Mouse (Mus musculus): ENCODE measurements at regions not wholly inside any gene's neighbourhood (a gene's known extent, or its start where the extent isn't known, plus 50 kb on each side); places are given as distances from the start of the nearest gene placed in this dataset.
"Not testable (repeated sequence)": the region's sequence is repeated elsewhere in the genome, so short reads cannot be mapped to it uniquely, and the experiment has no call there.

DNA sequence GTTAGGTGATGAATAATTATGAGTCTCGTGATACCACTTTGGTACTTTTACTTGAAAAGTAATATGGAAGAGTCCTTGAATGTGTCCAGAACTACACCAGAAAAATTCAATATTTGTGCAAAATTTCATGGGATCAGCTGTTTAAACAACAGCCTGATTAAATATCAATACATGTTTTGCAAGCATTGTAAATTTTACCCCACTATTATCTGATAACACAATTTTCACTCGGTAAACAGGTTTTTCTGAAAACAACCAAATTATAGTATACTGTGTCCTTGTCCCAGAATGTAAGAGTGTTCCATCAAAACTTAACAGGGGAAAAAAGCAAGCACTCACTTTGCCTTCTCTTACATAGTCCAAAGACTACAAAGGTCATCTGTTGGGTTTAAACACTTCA lies 343.1 kb upstream of the Fign start:
- no peak for DNase-seq

DNA sequence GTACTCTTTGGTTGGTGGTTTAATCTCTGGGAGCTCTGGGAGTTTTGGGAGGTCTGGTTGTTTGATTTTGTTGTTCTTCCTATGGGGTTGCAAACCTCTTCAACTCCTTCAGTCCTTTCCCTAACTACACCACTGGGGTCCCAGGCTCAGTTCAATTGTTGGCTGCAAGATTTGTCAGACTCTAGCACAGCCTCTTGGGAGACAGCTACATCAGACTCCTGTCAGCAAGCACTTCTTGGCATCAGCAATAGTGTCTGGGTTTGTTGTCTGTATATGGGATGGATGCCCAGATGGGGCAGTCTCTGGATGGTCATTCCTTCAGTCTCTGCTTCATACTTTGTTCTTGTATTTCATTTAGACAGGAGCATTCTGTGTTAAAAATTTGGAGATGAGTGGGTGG lies 319.3 kb upstream of the Fign start:
- DNase-seq, result not testable (repeated sequence)

DNA sequence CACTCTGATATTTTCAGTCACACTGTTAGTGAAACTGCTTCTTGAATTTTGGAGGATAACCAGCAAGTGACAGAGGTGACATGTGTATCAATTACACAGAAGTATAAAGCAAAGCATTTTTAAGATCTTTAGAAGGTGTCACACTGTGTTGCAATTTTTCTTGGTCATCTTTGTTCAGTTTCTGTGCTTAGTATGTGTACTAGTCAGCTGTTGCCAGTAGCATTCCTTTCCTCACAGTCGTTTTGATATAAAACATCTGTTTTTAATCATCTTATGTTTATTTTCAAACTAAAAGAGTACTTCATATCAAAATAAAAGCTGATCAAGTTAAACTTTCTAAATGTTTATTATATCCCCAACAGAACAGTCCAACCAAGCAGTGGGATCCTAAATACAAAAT lies 316.0 kb upstream of the Fign start:
- no peak for DNase-seq

DNA sequence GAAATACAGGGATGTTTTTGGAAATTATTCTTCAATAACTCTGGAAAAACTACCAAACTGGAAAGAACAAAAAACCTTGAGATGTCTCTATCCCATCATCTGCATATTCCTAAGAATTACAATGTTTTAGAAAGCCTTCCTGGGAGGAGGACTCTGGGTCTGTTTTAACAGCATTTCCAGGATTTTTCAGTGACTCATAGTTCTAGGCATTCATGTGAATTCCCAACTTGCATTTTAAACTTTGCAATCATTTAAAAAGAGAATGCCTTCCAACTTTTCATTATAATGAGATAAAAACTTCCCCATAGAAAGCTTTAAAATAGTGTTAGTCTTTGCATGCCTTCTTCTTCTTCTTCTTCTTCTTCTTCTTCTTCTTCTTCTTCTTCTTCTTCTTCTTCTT lies 315.4 kb upstream of the Fign start:
- no peak for DNase-seq

DNA sequence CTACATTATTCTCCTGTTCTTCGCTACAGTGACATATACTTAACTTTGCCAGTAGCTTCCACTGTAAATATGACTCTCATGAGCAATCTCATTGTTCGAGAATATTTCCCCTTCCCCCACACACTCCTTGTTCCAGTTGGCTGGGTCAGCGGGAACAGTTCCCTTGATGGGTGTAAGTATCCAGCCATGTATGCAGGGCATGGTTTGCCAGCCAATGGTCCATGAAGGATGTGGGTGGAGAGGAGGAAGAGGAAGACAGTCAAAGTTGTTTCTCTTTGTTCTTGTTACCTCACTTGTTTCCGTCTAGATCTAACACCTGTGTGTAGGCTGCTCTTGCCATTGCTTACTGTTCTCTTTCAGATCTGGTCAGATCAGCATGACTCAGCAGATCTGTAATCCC lies 298.1 kb upstream of the Fign start:
- DNase-seq, result no peak

DNA sequence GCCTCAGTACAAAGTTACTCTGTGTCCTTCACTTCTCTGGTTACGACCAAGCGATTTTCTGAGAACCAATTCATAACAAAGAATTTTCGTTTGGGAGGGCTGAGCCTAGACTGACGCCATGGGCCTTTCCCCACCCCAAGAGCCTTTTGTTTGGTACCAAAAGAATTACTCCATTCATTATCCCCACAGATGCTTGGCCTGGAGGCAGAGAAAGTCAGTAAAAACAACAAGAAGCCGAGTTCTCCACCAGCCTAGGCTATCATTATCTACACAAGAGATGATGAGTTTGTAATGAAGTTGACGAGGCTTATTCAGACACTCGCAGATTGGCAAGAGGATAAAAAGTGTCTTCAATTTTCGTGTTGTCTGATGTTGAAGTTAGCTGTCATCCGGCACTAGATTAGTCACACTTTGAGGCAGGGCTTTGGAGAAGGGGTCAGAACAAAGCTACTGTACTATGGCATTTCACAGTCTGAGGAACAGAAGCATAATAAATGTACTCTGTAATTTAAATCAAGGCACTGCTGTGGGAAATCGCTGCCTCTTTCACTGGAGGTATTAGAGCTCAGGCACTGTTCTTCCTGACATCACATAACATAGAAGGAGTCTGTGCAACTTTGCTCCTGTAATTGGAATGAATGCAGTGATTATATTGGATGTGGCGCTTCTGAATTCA lies 296.9 kb upstream of the Fign start:
- no peak for DNase-seq

DNA sequence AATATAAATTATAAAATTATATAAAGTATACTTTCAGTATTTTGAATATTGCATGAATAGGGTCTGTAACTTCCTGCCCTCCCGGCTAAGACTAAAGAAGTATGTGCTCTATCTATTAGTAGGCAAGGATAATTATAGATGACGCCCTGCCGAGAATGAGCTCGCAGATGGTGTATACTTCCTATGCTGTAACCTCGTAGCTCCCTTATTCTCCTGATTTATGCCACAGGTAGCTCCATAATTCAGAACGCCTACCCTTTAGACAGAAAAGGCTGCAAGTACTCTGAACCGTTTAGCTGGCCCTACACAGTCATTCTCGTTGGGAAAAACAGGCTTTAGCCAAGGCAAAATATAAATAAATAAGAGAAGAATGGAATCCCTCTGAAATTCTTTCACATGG lies 296.4 kb upstream of the Fign start:
- DNase-seq, result no peak

DNA sequence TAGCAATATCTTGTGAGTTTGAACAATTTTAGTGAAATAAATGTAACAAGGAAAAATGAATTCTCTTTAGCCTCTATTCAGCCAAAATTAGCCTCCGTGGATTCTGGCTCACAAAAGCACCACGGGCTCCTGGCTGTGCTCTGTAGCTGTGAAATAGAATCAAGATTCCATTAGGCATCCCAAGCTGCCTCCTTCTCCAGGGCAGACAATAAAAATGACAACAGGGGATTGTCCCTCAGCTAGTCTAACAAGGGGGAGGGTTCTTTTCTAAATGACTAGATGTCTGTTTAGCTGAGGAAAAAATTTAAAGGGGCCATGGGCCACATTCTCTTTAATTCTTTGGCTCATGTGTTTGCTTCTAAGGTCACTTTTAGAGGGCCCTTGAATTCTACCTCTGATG lies 272.0 kb upstream of the Fign start:
- DNase-seq, result no peak

DNA sequence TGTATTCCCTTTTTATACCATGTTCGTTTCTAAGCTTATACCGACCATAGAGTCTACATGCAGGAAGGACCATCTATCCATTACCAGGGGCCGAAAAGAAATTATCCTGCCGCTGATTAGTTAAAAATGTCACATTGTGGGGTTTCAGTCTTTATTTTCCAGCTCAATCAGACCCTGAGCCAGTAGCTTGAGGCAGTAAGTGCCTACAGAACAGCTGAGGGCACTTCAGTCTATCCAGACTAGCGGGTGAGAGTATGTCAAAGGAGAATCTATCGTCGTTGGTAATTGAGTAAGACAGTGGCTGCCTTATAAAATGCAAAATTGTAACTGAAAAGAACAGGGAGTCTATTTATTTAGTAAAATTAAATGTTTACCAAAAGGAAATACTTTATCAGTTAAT lies 269.4 kb upstream of the Fign start:
- no peak for DNase-seq

DNA sequence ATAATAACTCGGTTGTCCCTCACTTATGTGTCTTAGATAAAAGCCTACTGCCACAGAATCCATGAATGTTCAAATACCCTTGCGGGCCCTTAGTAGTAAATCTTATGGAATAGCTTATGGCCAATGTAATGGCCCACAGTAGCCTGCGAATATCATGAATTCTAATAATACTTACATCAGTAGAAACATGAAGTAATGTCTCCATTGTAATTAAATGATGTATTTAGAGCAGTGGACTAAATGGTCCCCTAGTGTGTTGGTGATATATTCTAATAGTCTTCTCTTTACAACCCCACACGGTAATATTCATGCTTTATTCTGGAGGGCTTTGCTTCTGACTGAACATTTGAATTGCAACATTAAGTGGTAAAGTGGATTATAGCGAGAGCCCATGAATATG lies 268.7 kb upstream of the Fign start:
- no peak for DNase-seq

DNA sequence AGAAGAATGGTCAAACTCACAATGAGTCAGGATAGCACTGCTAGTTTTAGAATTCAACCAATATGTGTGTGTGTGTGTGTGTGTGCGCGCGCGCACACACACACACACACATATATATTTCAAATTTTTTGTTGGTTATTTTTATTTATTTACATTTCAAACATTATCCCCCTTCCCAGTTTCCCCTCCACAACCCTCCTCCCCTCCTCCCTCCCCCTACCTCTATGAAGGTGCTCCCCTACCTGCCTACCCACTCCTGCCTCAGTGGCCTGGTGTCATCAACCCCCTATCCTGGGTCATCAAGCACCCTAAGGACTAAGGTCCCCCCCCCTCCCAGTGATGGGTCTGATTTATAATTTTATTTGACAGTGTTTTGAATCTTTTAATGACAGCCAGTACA lies 258.4 kb upstream of the Fign start:
- no peak for DNase-seq

DNA sequence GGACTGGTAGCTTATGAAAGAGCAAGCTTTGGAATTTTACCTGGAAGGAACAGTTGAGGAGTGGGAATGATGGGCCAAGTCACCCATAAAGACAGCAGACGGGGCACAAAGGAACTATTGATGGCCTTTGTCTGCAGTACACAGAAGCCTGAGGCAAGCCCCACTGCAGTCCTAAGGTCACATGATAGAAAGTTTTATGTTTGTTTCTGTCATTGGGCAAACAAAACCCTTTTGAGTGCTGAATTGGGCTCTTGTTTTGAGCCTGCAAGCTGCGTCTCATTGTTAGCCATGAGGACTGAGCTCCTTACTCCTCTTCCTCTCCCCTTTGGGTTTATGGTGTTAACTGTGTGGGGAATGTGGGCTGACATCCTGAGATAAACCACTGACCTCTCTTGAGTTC lies 227.7 kb upstream of the Fign start:
- no peak for DNase-seq

Measured in right cerebral cortex, postnatal 4 days (tissue).